Mouse (Mus musculus) neural tube, embryonic 11.5 days (tissue): Measurements from ENCODE around the gene Caprin2. TPM values are rescaled to one million over a fixed set of nuclear protein-coding genes. Genes with fewer than 3 reads are reported as not detected.
"Not testable (repeated sequence)": the region's sequence is repeated elsewhere in the genome, so short reads cannot be mapped to it uniquely, and the experiment has no call there.

Source experiments
- ATAC-seq: fragments of 200-750 bp; cut with Nextera tagmentation; 2 replicates; pipeline ENCODE4 v1.8.0; 2017; ENCODE audit warnings: moderate number of reproducible peaks, mild to moderate bottlenecking, moderate TSS enrichment, moderate library complexity; ENCODE audit not compliant: insufficient read depth, low FRiP score, low TSS enrichment
- DNase-seq: peaks from one replicate; pipeline ENCODE4 v3.0.0-alpha.2; 2015; ENCODE audit warnings: low spot score
- H3K27ac ChIP-seq: fragments of 300-500 bp; sonication (generic); 2 replicates; pipeline ENCODE4 v1.5.1; 2014; ENCODE audit warnings: low read depth, mild to moderate bottlenecking, low read length
- H3K27me3 ChIP-seq: fragments of 300-500 bp; sonication (generic); 2 replicates; pipeline ENCODE4 v1.6.1; 2014; ENCODE audit warnings: mild to moderate bottlenecking, low read length, mixed read lengths; ENCODE audit not compliant: control insufficient read depth, insufficient read depth
- H3K36me3 ChIP-seq: fragments of 300-500 bp; sonication (generic); 2 replicates; pipeline ENCODE4 v1.6.1; 2014; ENCODE audit warnings: mild to moderate bottlenecking, low read length, moderate library complexity, mixed read lengths; ENCODE audit not compliant: control insufficient read depth, insufficient read depth
- H3K4me1 ChIP-seq: fragments of 300-500 bp; sonication (generic); 2 replicates; pipeline ENCODE4 v1.6.1; 2014; ENCODE audit warnings: low read length, mixed read lengths; ENCODE audit not compliant: control insufficient read depth, insufficient read depth
- H3K4me2 ChIP-seq: fragments of 300-500 bp; sonication (generic); 2 replicates; pipeline ENCODE4 v1.6.1; 2014; ENCODE audit warnings: low read depth, mild to moderate bottlenecking, moderate library complexity
- H3K4me3 ChIP-seq: fragments of 300-500 bp; sonication (generic); 2 replicates; pipeline ENCODE4 v1.5.1; 2014; ENCODE audit warnings: low read depth, low read length
- H3K9ac ChIP-seq: fragments of 300-500 bp; sonication (generic); 2 replicates; pipeline ENCODE4 v1.6.1; 2014; ENCODE audit warnings: mild to moderate bottlenecking, low read length
- H3K9me3 ChIP-seq: fragments of 300-500 bp; sonication (generic); 2 replicates; pipeline ENCODE4 v1.6.1; 2016; ENCODE audit warnings: low read length; ENCODE audit not compliant: control insufficient read depth
- WGBS: fragments of 180-500 bp; shearing (Covaris S2); extraction: QIAGEN DNeasy Blood & Tissue Kit; methylation state at CpG from one replicate; pipeline ENCODE4 v1.1.7; 2014; 5-methylcytosine and 5-hydroxymethylcytosine counted together
- polyA plus RNA-seq: library from polyadenylated mRNA; unstranded; fragments of >200 nt; fragmentation: Nextera tagmentation; extraction: Ambion mirVana; gene quantifications from 2 replicates; pipeline ENCODE4 v1.2.1, GENCODE M21; 2014

Gene Caprin2
- polyA plus RNA-seq: 8.6 and 11.9 TPM in 2 replicates

- H3K9me3 ChIP-seq: no peaks in the 10 kb centered on the region
- H3K4me3 ChIP-seq: peak within 1 kb of the TSS; percentile 75
- H3K36me3 ChIP-seq: no peaks in the 10 kb centered on the region
- no peaks in the 10 kb centered on the region; the same call in 1 of the 2 replicates for H3K4me1 ChIP-seq
- peak within 1 kb of the TSS; percentile 57; the same call in 1 of the 2 replicates for H3K27ac ChIP-seq
- DNase-seq (peak; percentile 97), ATAC-seq (peak; percentile 99)
- no peaks in the 10 kb centered on the region for H3K27me3 ChIP-seq
- peak within 1 kb of the TSS; percentile 94 for H3K4me2 ChIP-seq
- H3K9ac ChIP-seq: peak within 1 kb of the TSS; percentile 75
- under 1% methylated on average over 54 of the region's 65 CpGs for WGBS
These were observed at the start of gene Caprin2 for GRCm38 (mm10) chr6:148895773-148896506. Caprin2 (minus strand) TSS chr6:148896237.

GRCm38 (mm10) chr6:148944767-148945508 is 48.9 kb upstream of the Caprin2 start:
- H3K4me3 ChIP-seq: peak overlapping the region; percentile 97
- H3K4me2 ChIP-seq: peak overlapping the region; percentile 62
- H3K27me3 ChIP-seq: no peaks in the 10 kb centered on the region
- H3K9me3 ChIP-seq: no peaks in the 10 kb centered on the region
- H3K4me1 ChIP-seq: peaks cover 11% of the 10 kb centered on the region; the same call in 1 of the 2 replicates
- peak; percentile 80 for DNase-seq
- H3K36me3 ChIP-seq: no peaks in the 10 kb centered on the region
- peak overlapping the region; percentile 91 for H3K27ac ChIP-seq
- H3K9ac ChIP-seq: peak overlapping the region; percentile 99
- under 1% methylated on average over 76 of the region's 92 CpGs for WGBS
- peak; percentile 63 for ATAC-seq

- H3K27me3 ChIP-seq: no peaks in the 10 kb centered on the region
- no peaks in the 10 kb centered on the region for H3K36me3 ChIP-seq
- peak overlapping the region; percentile 97 for H3K4me3 ChIP-seq
- peak overlapping the region; percentile 91 for H3K27ac ChIP-seq
- H3K4me1 ChIP-seq: peaks cover 11% of the 10 kb centered on the region; the same call in 1 of the 2 replicates
- peak overlapping the region; percentile 99 for H3K9ac ChIP-seq
- no peak for ATAC-seq
- H3K9me3 ChIP-seq: no peaks in the 10 kb centered on the region
- under 1% methylated on average over 30 of the region's 30 CpGs for WGBS
- peak overlapping the region; percentile 62 for H3K4me2 ChIP-seq
- no peak for DNase-seq
These were observed 48.3 kb upstream of the Caprin2 start for GRCm38 (mm10) chr6:148944344-148944766.

- DNase-seq: no peak
- no peaks in the 10 kb centered on the region for H3K9me3 ChIP-seq
- ATAC-seq: no peak
- H3K27me3 ChIP-seq: no peaks in the 10 kb centered on the region
- H3K9ac ChIP-seq: peak overlapping the region; percentile 99
- H3K4me3 ChIP-seq: peak overlapping the region; percentile 97
- H3K4me2 ChIP-seq: peak overlapping the region; percentile 62
- no peak overlapping the region for H3K27ac ChIP-seq
- peaks cover 11% of the 10 kb centered on the region; the same call in 1 of the 2 replicates for H3K4me1 ChIP-seq
- WGBS: 22% methylated on average over 3 of the region's 3 CpGs
- no peaks in the 10 kb centered on the region for H3K36me3 ChIP-seq
These were observed 47.7 kb upstream of the Caprin2 start for GRCm38 (mm10) chr6:148943695-148944094.

- Histone ChIP-seq H3K4me2 (no peak overlapping the region), H3K9ac (no peak overlapping the region), H3K4me1 (peaks cover 11% of the 10 kb centered on the region; the same call in 1 of the 2 replicates), H3K27ac (no peak overlapping the region), H3K36me3 (no peaks in the 10 kb centered on the region), H3K27me3 (no peaks in the 10 kb centered on the region), H3K9me3 (no peaks in the 10 kb centered on the region), H3K4me3 (no peak overlapping the region)
- ATAC-seq: no peak
- 73% methylated on average over 4 of the region's 4 CpGs for WGBS
- DNase-seq: no peak
These were observed 46.4 kb upstream of the Caprin2 start for GRCm38 (mm10) chr6:148942406-148942805.

- Histone ChIP-seq H3K4me2 (no peak overlapping the region), H3K36me3 (no peaks in the 10 kb centered on the region), H3K27me3 (no peaks in the 10 kb centered on the region), H3K9me3 (no peaks in the 10 kb centered on the region), H3K4me3 (no peak overlapping the region), H3K27ac (no peak overlapping the region), H3K9ac (no peak overlapping the region), H3K4me1 (peaks cover 11% of the 10 kb centered on the region; the same call in 1 of the 2 replicates)
- ATAC-seq (no peak), DNase-seq (no peak)
- 57% methylated on average over 5 of the region's 5 CpGs for WGBS
These were observed 45.8 kb upstream of the Caprin2 start for GRCm38 (mm10) chr6:148941880-148942279.

- H3K9ac ChIP-seq, ATAC-seq, H3K36me3 ChIP-seq, DNase-seq, H3K4me3 ChIP-seq, H3K27me3 ChIP-seq, H3K9me3 ChIP-seq, H3K4me2 ChIP-seq, H3K27ac ChIP-seq: not testable (repeated sequence)
- 85% methylated on average over 2 of the region's 3 CpGs for WGBS
- peaks cover 14% of the 10 kb centered on the region for H3K4me1 ChIP-seq
These were observed 44.3 kb upstream of the Caprin2 start for GRCm38 (mm10) chr6:148940383-148940782.

GRCm38 (mm10) chr6:148937693-148938092 is 41.7 kb upstream of the Caprin2 start:
- WGBS: 33% methylated on average over 1 of the region's 1 CpGs
- Histone ChIP-seq H3K27ac (no peak overlapping the region), H3K4me3 (no peak overlapping the region), H3K9ac (no peak overlapping the region), H3K36me3 (no peaks in the 10 kb centered on the region), H3K4me2 (no peak overlapping the region), H3K9me3 (no peaks in the 10 kb centered on the region), H3K27me3 (no peaks in the 10 kb centered on the region), H3K4me1 (peaks cover 9% of the 10 kb centered on the region)
- ATAC-seq (no peak), DNase-seq (no peak)
